Mouse (Mus musculus): Measurements from ENCODE around the gene Rasef. TPM values are rescaled to one million over a fixed set of nuclear protein-coding genes. Genes with fewer than 3 reads are reported as not detected.

Rasef gene
- total RNA-seq (2014; rRNA removed; ENCODE audit: low replicate concordance) (0.19 and 2.1 TPM in 2 replicates), polyA plus RNA-seq (2015; fragmentation: Nextera tagmentation; extraction: Ambion mirVana) (0.14 and 0.22 TPM in 2 replicates)

GRCm38 (mm10) chr4:73790260-73791185, at the start of gene Rasef:
TSS of gene Rasef (minus strand) at chr4:73790994.
- H3K36me3 ChIP-seq (replicated peaks; ENCODE audit: control insufficient read depth, insufficient read depth, low read length), result no peaks in the 10 kb centered on the region
- peak within 1 kb of the TSS; percentile 70 for H3K4me2 ChIP-seq (ENCODE audit: low read depth, low read length)
- WGBS, result 5% methylated on average over 84 of the region's 87 CpGs
- no peak for DNase-seq (ENCODE audit: low spot score)
- H3K9ac ChIP-seq (replicated peaks; ENCODE audit: low read depth, low read length), result no peak within 1 kb of the TSS
- peaks cover 19% of the 10 kb centered on the region for H3K27me3 ChIP-seq (ENCODE audit: control insufficient read depth, insufficient read depth, low read length)
- peak; percentile 70 for ATAC-seq (ENCODE audit: insufficient read depth, low read depth)
- peak within 1 kb of the TSS; percentile 49 for H3K4me3 ChIP-seq (ENCODE audit: low read depth, low read length)
- H3K4me1 ChIP-seq (ENCODE audit: control insufficient read depth, insufficient read depth), result peaks cover 8% of the 10 kb centered on the region; the same call in 1 of the 2 replicates
- no peak within 1 kb of the TSS for H3K27ac ChIP-seq (ENCODE audit: low read depth)
- TF ChIP-seq CTCF (IDR thresholded peaks at IDR 0.05; ENCODE audit: low read depth), result no peak
- no peak for TF ChIP-seq EP300 (IDR thresholded peaks at IDR 0.05; ENCODE audit: low read depth)
- H3K9me3 ChIP-seq (replicated peaks; ENCODE audit: control insufficient read depth, low read length), result no peaks in the 10 kb centered on the region

GRCm38 (mm10) chr4:73826587-73826986, 35.8 kb upstream of the Rasef start:
- no peak overlapping the region for H3K4me3 ChIP-seq (ENCODE audit: low read depth, low read length)

GRCm38 (mm10) chr4:73791186-73791540, 369 bp upstream of the Rasef start:
- Histone ChIP-seq H3K36me3 (replicated peaks; ENCODE audit: control insufficient read depth, insufficient read depth, low read length) (no peaks in the 10 kb centered on the region), H3K9ac (replicated peaks; ENCODE audit: low read depth, low read length) (no peak overlapping the region), H3K4me3 (ENCODE audit: low read depth, low read length) (peak overlapping the region; percentile 49), H3K27ac (ENCODE audit: low read depth) (no peak overlapping the region), H3K27me3 (ENCODE audit: control insufficient read depth, insufficient read depth, low read length) (peaks cover 19% of the 10 kb centered on the region), H3K9me3 (replicated peaks; ENCODE audit: control insufficient read depth, low read length) (no peaks in the 10 kb centered on the region), H3K4me2 (ENCODE audit: low read depth, low read length) (peak overlapping the region; percentile 70), H3K4me1 (ENCODE audit: control insufficient read depth, insufficient read depth) (peaks cover 8% of the 10 kb centered on the region; the same call in 1 of the 2 replicates)
- TF ChIP-seq CTCF (IDR thresholded peaks at IDR 0.05; ENCODE audit: low read depth), result no peak
- no peak for TF ChIP-seq EP300 (IDR thresholded peaks at IDR 0.05; ENCODE audit: low read depth)
- ATAC-seq (ENCODE audit: insufficient read depth, low read depth), result no peak
- DNase-seq (ENCODE audit: low spot score), result no peak
- 17% methylated on average over 3 of the region's 3 CpGs for WGBS

More at GRCm38 (mm10) chr4:73826587-73826986, 35.8 kb upstream of the Rasef start:
- Histone ChIP-seq H3K27ac (ENCODE audit: low read depth) (no peak overlapping the region), H3K27me3 (ENCODE audit: control insufficient read depth, insufficient read depth, low read length) (no peaks in the 10 kb centered on the region), H3K9me3 (replicated peaks; ENCODE audit: control insufficient read depth, low read length) (no peaks in the 10 kb centered on the region), H3K9ac (replicated peaks; ENCODE audit: low read depth, low read length) (no peak overlapping the region), H3K4me1 (ENCODE audit: control insufficient read depth, insufficient read depth) (no peaks in the 10 kb centered on the region), H3K36me3 (replicated peaks; ENCODE audit: control insufficient read depth, insufficient read depth, low read length) (no peaks in the 10 kb centered on the region), H3K4me2 (ENCODE audit: low read depth, low read length) (no peak overlapping the region)
- ATAC-seq (ENCODE audit: insufficient read depth, low read depth) (no peak), DNase-seq (ENCODE audit: low spot score) (no peak)
- 72% methylated on average over 3 of the region's 3 CpGs for WGBS
- TF ChIP-seq EP300 (IDR thresholded peaks at IDR 0.05; ENCODE audit: low read depth) (no peak), CTCF (IDR thresholded peaks at IDR 0.05; ENCODE audit: low read depth) (no peak)

- Histone ChIP-seq H3K9ac (replicated peaks; ENCODE audit: low read depth, low read length) (no peak overlapping the region), H3K4me3 (ENCODE audit: low read depth, low read length) (no peak overlapping the region), H3K27me3 (ENCODE audit: control insufficient read depth, insufficient read depth, low read length) (peaks cover 19% of the 10 kb centered on the region), H3K27ac (ENCODE audit: low read depth) (no peak overlapping the region), H3K4me1 (ENCODE audit: control insufficient read depth, insufficient read depth) (peaks cover 8% of the 10 kb centered on the region; the same call in 1 of the 2 replicates), H3K36me3 (replicated peaks; ENCODE audit: control insufficient read depth, insufficient read depth, low read length) (no peaks in the 10 kb centered on the region), H3K4me2 (ENCODE audit: low read depth, low read length) (no peak overlapping the region), H3K9me3 (replicated peaks; ENCODE audit: control insufficient read depth, low read length) (no peaks in the 10 kb centered on the region)
- ATAC-seq (ENCODE audit: insufficient read depth, low read depth) (no peak), DNase-seq (ENCODE audit: low spot score) (no peak)
- WGBS, result 54% methylated on average over 6 of the region's 6 CpGs
- no peak for TF ChIP-seq CTCF (IDR thresholded peaks at IDR 0.05; ENCODE audit: low read depth)
- TF ChIP-seq EP300 (IDR thresholded peaks at IDR 0.05; ENCODE audit: low read depth), result no peak
Observed at GRCm38 (mm10) chr4:73789534-73789933, 1.3 kb downstream of the Rasef start.

GRCm38 (mm10) chr4:73788076-73788730, 2.6 kb downstream of the Rasef start:
- 67% methylated on average over 7 of the region's 7 CpGs for WGBS
- peak; percentile 43 for DNase-seq (ENCODE audit: low spot score)
- ATAC-seq (ENCODE audit: insufficient read depth, low read depth), result no peak
- Histone ChIP-seq H3K4me1 (ENCODE audit: control insufficient read depth, insufficient read depth) (peaks cover 8% of the 10 kb centered on the region; the same call in 1 of the 2 replicates), H3K27me3 (ENCODE audit: control insufficient read depth, insufficient read depth, low read length) (peaks cover 19% of the 10 kb centered on the region), H3K4me2 (ENCODE audit: low read depth, low read length) (no peak overlapping the region), H3K9me3 (replicated peaks; ENCODE audit: control insufficient read depth, low read length) (no peaks in the 10 kb centered on the region), H3K4me3 (ENCODE audit: low read depth, low read length) (no peak overlapping the region), H3K36me3 (replicated peaks; ENCODE audit: control insufficient read depth, insufficient read depth, low read length) (no peaks in the 10 kb centered on the region), H3K9ac (replicated peaks; ENCODE audit: low read depth, low read length) (no peak overlapping the region), H3K27ac (ENCODE audit: low read depth) (no peak overlapping the region)
- no peak for TF ChIP-seq CTCF (IDR thresholded peaks at IDR 0.05; ENCODE audit: low read depth)
- TF ChIP-seq EP300 (IDR thresholded peaks at IDR 0.05; ENCODE audit: low read depth), result no peak

Measured in heart, postnatal 0 days (tissue).